Mouse (Mus musculus): ENCODE measurements around the gene Cox8c.
A peak's percentile ranks its signal among the peaks of the same experiment; 100 is the strongest.

Cox8c gene

DNA sequence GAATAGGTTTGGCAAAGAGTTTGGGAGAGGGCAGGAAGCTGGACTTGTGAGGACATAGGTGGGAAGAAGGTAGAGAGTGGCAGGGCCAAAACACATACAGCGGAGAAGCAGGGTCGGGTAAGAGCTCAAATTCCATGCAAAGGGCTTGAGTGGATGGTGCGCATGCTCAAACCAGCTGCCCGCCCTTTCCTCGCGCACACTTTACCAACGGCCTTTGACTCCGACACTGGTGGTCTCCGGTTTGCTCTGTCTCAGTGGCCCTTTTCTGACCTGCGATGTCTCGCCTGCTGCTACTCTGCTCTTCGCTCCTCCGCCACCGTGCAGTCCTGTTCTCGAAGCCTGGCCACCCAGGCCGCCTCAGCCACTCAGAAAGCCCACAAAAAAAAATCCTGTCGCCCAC lies at the start of gene Cox8c:
Gene Cox8c, plus strand, starts transcription at position 226 of the 400 bp plus-strand sequence.
- DNase-seq (ENCODE audit: low spot score in 2 of 2), result no peak

GRCm38 (mm10) chr12:102860806-102861205 lies 38.3 kb upstream of the Cox8c start:
- DNase-seq (ENCODE audit: low spot score in 2 of 2), result no peak

GRCm38 (mm10) chr12:102869802-102870201 lies 29.3 kb upstream of the Cox8c start:
- DNase-seq (ENCODE audit: low spot score in 2 of 2), result no peak

DNA sequence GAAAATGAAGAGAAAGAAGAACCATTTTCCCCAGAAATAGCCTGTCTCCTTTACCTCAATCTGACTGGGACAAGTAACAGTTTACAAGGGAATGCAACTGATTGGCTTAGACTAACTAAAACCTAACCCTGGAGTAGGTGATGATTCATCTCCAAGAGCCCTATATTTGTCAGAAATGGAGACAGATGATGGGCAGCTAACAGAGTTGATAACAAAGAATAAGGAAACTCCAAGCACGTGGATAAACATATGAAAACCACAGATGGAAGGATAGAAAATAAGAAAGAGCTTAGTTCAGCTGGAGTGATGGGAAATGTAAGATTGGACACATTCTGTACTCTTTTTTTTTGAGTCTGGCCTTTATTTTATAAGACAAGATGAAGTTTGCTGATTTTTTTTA lies 28.6 kb upstream of the Cox8c start:
- no peak for DNase-seq (ENCODE audit: low spot score in 2 of 2)

GRCm38 (mm10) chr12:102877301-102878030 lies 21.6 kb upstream of the Cox8c start:
- DNase-seq (ENCODE audit: low spot score in 2 of 2), result peak; percentile 54 to 55

DNA sequence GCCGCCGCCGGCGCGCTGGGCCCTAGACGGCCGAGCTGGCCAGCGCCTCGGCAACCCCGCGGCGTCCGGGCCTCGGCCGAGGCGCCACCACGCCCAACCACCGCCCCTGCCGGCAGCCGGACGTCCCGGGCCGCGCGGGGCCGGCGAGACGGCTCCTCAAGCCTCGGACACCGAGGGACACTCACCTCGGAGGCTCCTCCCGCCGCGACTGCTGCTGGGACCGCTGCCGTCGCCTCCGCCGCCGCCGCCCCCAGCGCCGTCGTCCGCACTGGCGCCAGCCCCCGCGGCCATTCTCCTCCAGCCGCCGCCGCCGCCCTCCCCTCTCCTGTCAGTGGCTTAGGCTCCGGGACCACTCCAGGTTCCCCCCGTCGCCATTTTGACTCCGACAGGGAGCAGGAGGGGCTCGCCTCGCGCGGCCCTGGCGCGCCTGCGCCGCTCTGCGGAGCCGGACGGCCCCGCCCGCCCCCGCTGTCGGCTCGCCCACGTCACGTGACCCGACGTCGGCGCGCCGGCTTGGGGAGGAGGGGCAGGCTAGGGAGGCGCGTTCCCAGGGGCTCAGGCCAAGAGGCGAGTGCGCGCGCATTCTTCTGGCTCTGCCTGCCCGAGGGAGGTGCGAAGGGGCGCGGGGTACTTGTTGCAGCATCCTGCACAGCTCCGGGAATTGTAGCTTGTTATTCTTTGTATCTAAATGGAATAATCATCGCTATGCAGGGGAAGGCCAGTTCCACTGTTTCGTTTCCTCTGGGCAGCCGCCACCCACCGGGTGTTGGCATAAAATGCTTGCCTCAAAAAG lies 20.9 kb upstream of the Cox8c start, which contains the start of gene Btbd7:
Gene Btbd7, minus strand, starts transcription at position 441 of the 793 bp plus-strand sequence.
- DNase-seq (ENCODE audit: low spot score in 2 of 2), result peak; percentile 91 to 96

GRCm38 (mm10) chr12:102878901-102879300 lies 20.2 kb upstream of the Cox8c start:
- no peak for DNase-seq (ENCODE audit: low spot score in 2 of 2)

GRCm38 (mm10) chr12:102885735-102886134 lies 13.4 kb upstream of the Cox8c start:
- DNase-seq (ENCODE audit: low spot score in 2 of 2), result peak; percentile 52 to 63

DNA sequence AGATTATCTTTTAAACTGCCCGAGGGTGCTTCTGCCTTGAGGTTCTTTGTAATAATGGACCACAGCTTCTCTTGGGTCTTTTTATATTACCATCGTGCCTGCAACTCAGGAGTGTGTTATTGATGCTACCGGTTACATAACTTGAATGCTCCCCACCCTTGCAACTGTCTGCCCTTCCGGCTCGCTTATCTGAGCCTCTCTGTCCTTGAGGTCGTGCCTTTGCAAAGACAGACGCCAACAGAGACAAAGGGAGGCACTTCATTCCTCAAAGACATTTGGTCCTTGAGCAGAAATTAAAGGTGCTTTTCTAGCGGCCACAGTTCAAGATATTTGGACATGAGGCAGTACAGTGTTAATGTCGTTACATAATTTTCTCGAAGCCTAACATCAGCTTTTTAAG lies 11.8 kb upstream of the Cox8c start:
- no peak for DNase-seq (ENCODE audit: low spot score in 2 of 2)

- DNase-seq (ENCODE audit: low spot score in 2 of 2), result no peak
Observed at GRCm38 (mm10) chr12:102888568-102888967, 10.5 kb upstream of the Cox8c start.

DNA sequence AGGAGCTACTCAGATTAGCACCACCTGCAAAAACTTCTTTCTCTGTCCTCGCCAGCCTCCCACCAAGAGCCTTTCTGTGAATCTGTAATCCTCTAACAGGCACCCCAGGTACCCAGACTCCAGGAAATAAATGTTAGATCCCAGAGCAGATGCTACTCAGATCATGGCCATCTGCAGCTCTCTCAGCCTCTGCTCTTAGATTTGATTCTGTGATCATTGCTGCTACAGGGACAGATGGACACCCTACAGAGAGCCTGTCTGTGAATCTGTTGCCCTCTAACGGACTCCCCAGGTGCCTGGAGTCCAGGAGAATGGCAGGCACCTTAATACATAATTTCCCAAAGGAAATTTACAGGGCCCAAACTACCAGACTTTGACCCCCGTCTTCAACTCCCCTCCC lies 9.1 kb downstream of the Cox8c start:
- no peak for DNase-seq (ENCODE audit: low spot score in 2 of 2)

DNA sequence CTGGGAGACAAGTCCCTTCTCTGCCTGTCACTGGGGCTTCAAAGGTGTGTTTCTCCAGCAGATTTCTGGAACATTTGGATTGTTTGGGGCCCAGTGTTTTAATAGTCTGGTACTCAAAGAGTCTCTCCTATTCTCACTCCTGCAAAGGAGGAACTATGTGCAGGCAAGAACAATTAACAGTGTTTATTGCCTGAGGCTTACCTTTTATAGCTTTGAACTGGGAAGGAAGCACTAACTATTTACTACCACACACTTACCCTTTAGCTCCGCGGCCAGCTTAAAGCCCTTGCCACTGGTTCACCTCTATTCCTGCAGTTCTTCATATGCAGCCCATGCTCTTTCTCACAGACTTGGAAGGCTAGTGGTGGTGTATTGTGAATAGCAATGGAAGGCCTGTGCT lies 17.0 kb downstream of the Cox8c start:
- DNase-seq (ENCODE audit: low spot score in 2 of 2), result no peak

- no peak for DNase-seq (ENCODE audit: low spot score in 2 of 2)
Observed at GRCm38 (mm10) chr12:102929764-102930163, 30.6 kb downstream of the Cox8c start.

- no peak for DNase-seq (ENCODE audit: low spot score in 2 of 2)
Observed at GRCm38 (mm10) chr12:102930335-102930734, 31.2 kb downstream of the Cox8c start.

- DNase-seq (ENCODE audit: low spot score in 2 of 2), result no peak
Observed at GRCm38 (mm10) chr12:102930789-102931188, 31.7 kb downstream of the Cox8c start.

- no peak for DNase-seq (ENCODE audit: low spot score in 2 of 2)
Observed at GRCm38 (mm10) chr12:102935892-102936291, 36.8 kb downstream of the Cox8c start.

DNA sequence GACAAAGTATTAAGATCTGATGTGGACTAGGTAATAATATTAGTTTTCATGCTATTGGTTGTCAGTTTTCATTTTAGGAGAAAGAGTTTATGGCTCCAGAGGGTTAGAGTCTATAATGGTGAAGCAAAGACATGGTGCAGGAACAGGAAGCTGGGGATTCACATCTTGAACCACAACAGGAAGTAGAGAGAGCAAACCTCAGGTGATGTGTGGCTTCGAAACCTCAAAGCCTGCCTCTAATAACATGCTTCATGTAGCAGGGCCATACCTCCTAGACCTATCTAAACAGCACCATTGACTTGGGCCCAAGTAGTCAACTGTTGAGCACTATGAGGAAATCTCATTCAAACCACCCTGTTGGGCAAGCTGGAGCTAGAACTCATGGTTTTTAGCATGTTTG lies 46.5 kb downstream of the Cox8c start:
- no peak for DNase-seq (ENCODE audit: low spot score in 2 of 2)

GRCm38 (mm10) chr12:102947826-102948225 lies 48.7 kb downstream of the Cox8c start:
- DNase-seq (ENCODE audit: low spot score in 2 of 2), result no peak

- peak; percentile 84 to 86 for DNase-seq (ENCODE audit: low spot score in 2 of 2)
Observed at GRCm38 (mm10) chr12:102948778-102949394, 49.8 kb downstream of the Cox8c start, which contains the start of gene Unc79. Gene Unc79, plus strand, starts transcription at chr12:102948859.

- peak; percentile 76 to 78 for DNase-seq (ENCODE audit: low spot score in 2 of 2)
Observed at GRCm38 (mm10) chr12:102949395-102950208, 50.5 kb downstream of the Cox8c start.

Measured in right cerebral cortex, adult 2 months (tissue).